Mouse (Mus musculus) forebrain, embryonic 12.5 days (tissue): Measurements from ENCODE around the gene Atf6b. TPM values are rescaled to one million over a fixed set of nuclear protein-coding genes. Genes with fewer than 3 reads are reported as not detected.

Source experiments
- ATAC-seq: fragments of 200-750 bp; cut with Nextera tagmentation; 2 replicates; pipeline ENCODE4 v1.8.0; 2017; ENCODE audit warnings: moderate TSS enrichment; ENCODE audit not compliant: low FRiP score
- H3K27ac ChIP-seq: fragments of 300-500 bp; sonication (generic); 2 replicates; pipeline ENCODE4 v1.5.1; 2016; ENCODE audit warnings: mild to moderate bottlenecking
- H3K27me3 ChIP-seq: fragments of 300-500 bp; sonication (generic); 2 replicates; pipeline ENCODE4 v1.6.1; 2016; ENCODE audit warnings: mild to moderate bottlenecking
- H3K36me3 ChIP-seq: fragments of 300-500 bp; sonication (generic); replicated peaks from 2 replicates; pipeline ENCODE4 v1.6.1; 2016; ENCODE audit warnings: mild to moderate bottlenecking
- H3K4me1 ChIP-seq: fragments of 300-500 bp; sonication (generic); 2 replicates; pipeline ENCODE4 v1.6.1; 2016
- H3K4me2 ChIP-seq: fragments of 300-500 bp; sonication (generic); 2 replicates; pipeline ENCODE4 v1.6.1; 2016; ENCODE audit warnings: mild to moderate bottlenecking, moderate library complexity
- H3K4me3 ChIP-seq: fragments of 300-500 bp; sonication (generic); replicated peaks from 2 replicates; pipeline ENCODE4 v1.5.1; 2016; ENCODE audit warnings: mild to moderate bottlenecking
- H3K9ac ChIP-seq: fragments of 300-500 bp; sonication (generic); 2 replicates; pipeline ENCODE4 v1.6.1; 2016; ENCODE audit warnings: mild to moderate bottlenecking
- H3K9me3 ChIP-seq: fragments of 300-500 bp; sonication (generic); 2 replicates; pipeline ENCODE4 v1.6.1; 2016
- WGBS: fragments of 180-500 bp; shearing (Covaris S2); methylation state at CpG from one replicate; pipeline ENCODE4 v1.1.7; 2016; 5-methylcytosine and 5-hydroxymethylcytosine counted together
- polyA plus RNA-seq: library from polyadenylated mRNA; unstranded; fragments of >200 nt; fragmentation: Nextera tagmentation; extraction: Ambion mirVana; gene quantifications from 2 replicates; pipeline ENCODE4 v1.2.1, GENCODE M21; 2016

The Atf6b gene
- polyA plus RNA-seq, 1 experiment from 2014 or later = 109 TPM

DNA sequence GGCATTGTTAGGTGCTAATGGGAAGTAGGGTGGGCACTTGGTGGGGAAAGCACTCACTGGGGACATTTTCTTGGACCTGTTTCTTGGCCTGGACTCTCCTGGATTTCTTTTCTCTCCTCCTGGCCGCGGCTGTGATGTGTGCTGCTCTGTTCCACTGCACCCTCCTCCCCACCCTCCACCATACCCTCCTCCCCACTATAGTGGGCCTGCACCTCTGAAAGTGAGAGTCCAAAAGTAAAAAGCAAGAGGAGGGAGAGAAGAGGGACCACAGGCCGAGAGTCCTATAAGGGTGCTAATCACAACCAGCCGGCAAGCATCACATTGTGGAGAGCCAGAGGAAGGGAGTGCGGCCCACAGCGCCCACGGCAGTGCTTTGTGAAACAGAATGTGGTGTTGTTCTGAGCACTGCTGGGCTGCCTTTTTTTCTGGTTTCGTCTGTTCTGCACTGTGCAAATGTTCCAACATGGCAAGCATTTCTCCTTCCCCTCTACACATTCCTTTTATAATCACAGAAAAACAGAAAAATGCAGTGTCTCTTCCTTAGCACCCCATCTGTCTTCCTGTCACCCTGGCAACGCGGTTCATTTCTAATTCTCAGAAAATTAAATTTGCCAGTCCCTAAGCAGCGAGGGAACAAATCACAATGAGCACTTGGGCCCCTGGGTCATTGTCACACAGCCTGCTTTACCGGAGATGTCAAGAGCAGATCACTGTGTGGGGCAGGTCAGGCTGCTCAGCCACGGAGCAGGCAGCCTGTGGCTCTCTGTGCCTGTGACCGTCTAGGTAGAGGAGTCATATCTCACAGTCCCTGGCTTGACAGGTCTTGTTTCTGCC lies 52.8 kb downstream of the Atf6b start:
- no peaks in the 10 kb centered on the region for H3K36me3 ChIP-seq
- H3K27me3 ChIP-seq = no peaks in the 10 kb centered on the region
- H3K4me1 ChIP-seq = peaks cover 9% of the 10 kb centered on the region
- H3K9me3 ChIP-seq = no peaks in the 10 kb centered on the region
- H3K9ac ChIP-seq = no peak overlapping the region
- peak overlapping the region; percentile 42; the same call in 1 of the 2 replicates for H3K27ac ChIP-seq
- no peak for ATAC-seq
- no peak overlapping the region for H3K4me3 ChIP-seq
- H3K4me2 ChIP-seq = no peak overlapping the region
- WGBS = 63% methylated on average over 14 of the region's 14 CpGs

DNA sequence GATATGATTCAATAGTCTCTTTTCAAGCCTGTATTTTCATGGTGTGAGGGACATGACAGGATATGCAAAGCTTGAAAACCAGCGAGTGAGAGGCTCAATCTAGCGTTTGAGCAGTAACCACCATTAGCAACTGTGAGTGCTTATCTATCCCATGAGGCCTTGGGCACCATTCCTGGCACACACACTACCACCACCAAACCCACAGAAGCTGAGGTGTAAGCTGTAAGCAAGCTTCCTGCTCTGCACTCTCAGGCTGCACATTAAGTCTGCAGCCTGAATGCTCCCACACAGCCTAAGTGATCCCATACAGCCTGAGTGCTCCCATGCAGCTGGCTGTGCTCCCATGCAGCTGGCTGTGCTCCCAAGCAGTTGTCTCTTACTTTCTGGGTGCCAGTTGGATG lies 53.7 kb downstream of the Atf6b start:
- Histone ChIP-seq H3K36me3 (no peaks in the 10 kb centered on the region), H3K9me3 (no peaks in the 10 kb centered on the region), H3K9ac (no peak overlapping the region), H3K27me3 (no peaks in the 10 kb centered on the region), H3K4me3 (no peak overlapping the region), H3K4me1 (peaks cover 9% of the 10 kb centered on the region), H3K4me2 (no peak overlapping the region), H3K27ac (no peak overlapping the region)
- WGBS = 82% methylated on average over 2 of the region's 2 CpGs
- no peak for ATAC-seq

Other genes starting within 250 kb of the Atf6b start
- 2.4 and 2.6 TPM in 2 replicates for gene BC051142, start 248.3 kb upstream of the Atf6b start, polyA plus RNA-seq
- not detected in 2 replicates for gene Btnl4, start 169.8 kb upstream of the Atf6b start, polyA plus RNA-seq
- gene Btnl6, start 129.8 kb upstream of the Atf6b start, polyA plus RNA-seq = not detected in 2 replicates
- 6.9 and 9.5 TPM in 2 replicates for gene Notch4, start 82.9 kb upstream of the Atf6b start, polyA plus RNA-seq
- 2.0 and 2.7 TPM in 2 replicates for gene Gpsm3, start 57.3 kb upstream of the Atf6b start, polyA plus RNA-seq
- 16.6 and 17.8 TPM in 2 replicates for gene Pbx2, start 55.9 kb upstream of the Atf6b start, polyA plus RNA-seq
- gene Ager, start 49.3 kb upstream of the Atf6b start, polyA plus RNA-seq = 2.6 and 2.9 TPM in 2 replicates
- gene Rnf5, start 43.5 kb upstream of the Atf6b start, polyA plus RNA-seq = 241 and 247 TPM in 2 replicates
- gene Agpat1, start 42.9 kb upstream of the Atf6b start, polyA plus RNA-seq = 70.5 and 73.9 TPM in 2 replicates
- gene Egfl8, start 31.2 kb upstream of the Atf6b start, polyA plus RNA-seq = 3.2 and 4.6 TPM in 2 replicates
- 20.3 and 21.2 TPM in 2 replicates for gene Ppt2, start 18.6 kb upstream of the Atf6b start, polyA plus RNA-seq
- gene Prrt1, start 17.6 kb upstream of the Atf6b start, polyA plus RNA-seq = 2.9 and 3.9 TPM in 2 replicates
- gene Fkbpl, start 2.4 kb upstream of the Atf6b start, polyA plus RNA-seq = 13.9 and 14.6 TPM in 2 replicates
- gene Tnxb, start 23.4 kb downstream of the Atf6b start, polyA plus RNA-seq = 0.03 and 0.04 TPM in 2 replicates
- not detected in 2 replicates for gene C4b, start 96.7 kb downstream of the Atf6b start, polyA plus RNA-seq
- not detected in 2 replicates for gene Cyp21a1, start 157.4 kb downstream of the Atf6b start, polyA plus RNA-seq
- 28.6 and 32.7 TPM in 2 replicates for gene Stk19, start 189.8 kb downstream of the Atf6b start, polyA plus RNA-seq
- gene Dxo, start 189.9 kb downstream of the Atf6b start, polyA plus RNA-seq = 72.9 and 77.6 TPM in 2 replicates
- 61.8 and 64.8 TPM in 2 replicates for gene Skiv2l, start 203.1 kb downstream of the Atf6b start, polyA plus RNA-seq
- gene Nelfe, start 203.2 kb downstream of the Atf6b start, polyA plus RNA-seq = 124 and 133 TPM in 2 replicates
- gene Cfb, start 215.4 kb downstream of the Atf6b start, polyA plus RNA-seq = 2.9 and 3.6 TPM in 2 replicates
- 9.2 and 10.4 TPM in 2 replicates for gene Zbtb12, start 232.3 kb downstream of the Atf6b start, polyA plus RNA-seq
- not detected in 2 replicates for gene Gm20547, start 234.9 kb downstream of the Atf6b start, polyA plus RNA-seq